Mouse (Mus musculus) embryonic fibroblast, embryonic 13.5 days (primary cell): ENCODE measurements around the gene Polrmt.

ENCODE experiments used
- CTCF ChIP-seq: IDR thresholded peaks from 2 replicates; pipeline ENCODE4 v1.5.1; 2011; ENCODE audit warnings: mild to moderate bottlenecking, control low read depth, low read length, moderate library complexity, borderline replicate concordance; ENCODE audit not compliant: insufficient read depth
- POLR2A ChIP-seq: IDR thresholded peaks from 2 replicates; pipeline ENCODE4 v1.6.1; 2011; ENCODE audit warnings: low read depth, mild to moderate bottlenecking, control low read depth, low read length, moderate library complexity

- TF ChIP-seq CTCF (no peak), POLR2A (no peak)
These were observed 50.2 kb downstream of the Polrmt start for GRCm38 (mm10) chr10:79696129-79696651.
